Mouse (Mus musculus) hindbrain, embryonic 11.5 days (tissue): ENCODE data around the gene Scnn1b. TPM values are rescaled to one million over a fixed set of nuclear protein-coding genes. Genes with fewer than 3 reads are reported as not detected.

Experiments
- ATAC-seq: fragments of 200-750 bp; cut with Nextera tagmentation; 2 replicates; pipeline ENCODE4 v1.8.0; 2017; ENCODE audit warnings: mild to moderate bottlenecking, moderate TSS enrichment, moderate library complexity; ENCODE audit not compliant: low FRiP score
- DNase-seq: peaks from one replicate; pipeline ENCODE4 v3.0.0-alpha.2; 2015; ENCODE audit warnings: low spot score
- H3K27ac ChIP-seq: fragments of 300-500 bp; sonication (generic); 2 replicates; pipeline ENCODE4 v1.5.1; 2014; ENCODE audit warnings: mild to moderate bottlenecking, low read depth, low read length
- H3K27me3 ChIP-seq: fragments of 300-500 bp; sonication (generic); 2 replicates; pipeline ENCODE4 v1.6.1; 2014; ENCODE audit warnings: mild to moderate bottlenecking, low read length, moderate library complexity, mixed read lengths; ENCODE audit not compliant: control insufficient read depth, insufficient read depth
- H3K36me3 ChIP-seq: fragments of 300-500 bp; sonication (generic); 2 replicates; pipeline ENCODE4 v1.6.1; 2014; ENCODE audit warnings: mild to moderate bottlenecking, low read length, moderate library complexity, mixed read lengths; ENCODE audit not compliant: control insufficient read depth, insufficient read depth
- H3K4me1 ChIP-seq: fragments of 300-500 bp; sonication (generic); replicated peaks from 2 replicates; pipeline ENCODE4 v1.6.1; 2014; ENCODE audit warnings: low read length, mixed read lengths; ENCODE audit not compliant: control insufficient read depth, insufficient read depth
- H3K4me2 ChIP-seq: fragments of 300-500 bp; sonication (generic); replicated peaks from 2 replicates; pipeline ENCODE4 v1.6.1; 2014; ENCODE audit warnings: mild to moderate bottlenecking, low read depth, low read length
- H3K4me3 ChIP-seq: fragments of 300-500 bp; sonication (generic); 2 replicates; pipeline ENCODE4 v1.5.1; 2014; ENCODE audit warnings: low read depth, low read length
- H3K9ac ChIP-seq: fragments of 300-500 bp; sonication (generic); 2 replicates; pipeline ENCODE4 v1.6.1; 2014; ENCODE audit warnings: low read depth, low read length
- H3K9me3 ChIP-seq: fragments of 300-500 bp; sonication (generic); 2 replicates; pipeline ENCODE4 v1.6.1; 2016; ENCODE audit warnings: low read length; ENCODE audit not compliant: control insufficient read depth
- WGBS: fragments of 180-500 bp; shearing (Covaris S2); extraction: QIAGEN DNeasy Blood & Tissue Kit; methylation state at CpG from one replicate; pipeline ENCODE4 v1.1.7; 2014; 5-methylcytosine and 5-hydroxymethylcytosine counted together
- polyA plus RNA-seq: library from polyadenylated mRNA; unstranded; fragments of >200 nt; fragmentation: Nextera tagmentation; extraction: Ambion mirVana; gene quantifications from 2 replicates; pipeline ENCODE4 v1.2.1, GENCODE M21; 2014

Gene Scnn1b
- polyA plus RNA-seq, 1 experiment from 2014 or later, result 0.14 TPM

DNA sequence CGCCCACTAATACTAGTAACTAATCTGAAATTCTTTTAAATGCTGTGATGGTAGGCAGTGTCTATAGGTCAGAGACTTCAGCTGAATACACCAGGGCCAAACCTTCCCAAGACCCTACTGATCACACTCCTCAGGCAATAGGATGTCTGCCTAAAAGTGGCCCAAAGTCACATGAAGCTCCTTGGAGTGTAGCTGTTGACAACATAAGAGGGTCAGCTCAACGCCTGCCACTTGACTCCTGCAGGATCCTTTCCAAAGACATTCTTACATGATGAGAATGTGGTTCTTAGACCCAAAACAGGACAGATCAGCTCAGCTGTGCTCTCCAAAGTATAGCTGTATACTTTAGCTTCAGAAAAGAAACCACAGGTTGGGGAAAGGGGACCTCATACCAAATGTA lies 77.5 kb downstream of the Scnn1b start:
- Histone ChIP-seq H3K9me3 (no peaks in the 10 kb centered on the region), H3K27me3 (no peaks in the 10 kb centered on the region), H3K36me3 (peaks cover 4% of the 10 kb centered on the region; the same call in 1 of the 2 replicates), H3K4me3 (no peak overlapping the region), H3K9ac (no peak overlapping the region), H3K4me2 (no peak overlapping the region), H3K4me1 (no peaks in the 10 kb centered on the region), H3K27ac (no peak overlapping the region)
- DNase-seq (no peak), ATAC-seq (no peak)
- 98% methylated on average over 2 of the region's 2 CpGs for WGBS

DNA sequence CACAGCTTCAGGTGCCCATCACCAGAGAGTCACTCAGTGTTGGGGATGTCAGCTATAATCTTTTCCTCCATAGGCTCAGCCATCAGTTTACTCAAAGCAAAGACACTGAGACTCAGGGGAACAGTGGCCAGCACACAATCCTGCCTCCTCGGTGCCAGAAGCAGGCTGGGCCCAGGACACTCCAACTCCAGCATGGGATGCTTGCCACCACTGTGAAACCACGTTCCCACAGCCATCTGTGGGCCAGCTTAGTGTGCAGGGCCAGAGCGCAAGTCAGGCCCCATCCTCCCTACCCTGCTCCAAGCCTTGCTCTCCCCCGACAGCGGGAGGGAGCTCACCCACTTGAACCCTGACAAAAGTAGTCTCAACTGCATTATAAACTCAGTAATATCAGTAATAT lies 81.4 kb downstream of the Scnn1b start:
- ATAC-seq (no peak), DNase-seq (no peak)
- Histone ChIP-seq H3K4me3 (no peak overlapping the region), H3K27me3 (no peaks in the 10 kb centered on the region), H3K4me2 (no peak overlapping the region), H3K4me1 (no peaks in the 10 kb centered on the region), H3K9ac (no peak overlapping the region), H3K9me3 (no peaks in the 10 kb centered on the region), H3K36me3 (peaks cover 4% of the 10 kb centered on the region; the same call in 1 of the 2 replicates), H3K27ac (no peak overlapping the region)
- WGBS, result 91% methylated on average over 5 of the region's 5 CpGs

DNA sequence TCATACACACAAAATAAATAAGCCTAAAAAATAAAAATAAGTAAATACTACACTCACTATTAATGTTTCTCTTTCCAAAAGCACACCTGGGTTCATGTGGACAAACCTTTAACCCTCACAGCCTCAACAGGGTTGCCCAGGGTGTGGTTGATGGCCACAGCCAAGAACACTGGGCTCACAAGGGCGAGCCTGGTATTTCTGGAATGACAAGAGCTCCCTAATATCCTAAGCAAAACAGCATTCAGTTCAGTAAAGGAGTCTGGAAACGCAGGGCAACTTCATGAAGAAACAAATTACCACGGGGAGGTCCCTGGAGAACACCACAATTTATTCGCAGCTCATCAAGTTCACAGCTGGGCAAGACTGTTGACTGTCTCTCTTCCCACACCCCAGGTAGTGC lies 82.7 kb downstream of the Scnn1b start:
- no peak overlapping the region for H3K4me2 ChIP-seq
- H3K9ac ChIP-seq, result no peak overlapping the region
- DNase-seq, result no peak
- no peaks in the 10 kb centered on the region for H3K27me3 ChIP-seq
- H3K27ac ChIP-seq, result no peak overlapping the region
- no peaks in the 10 kb centered on the region for H3K4me1 ChIP-seq
- 69% methylated on average over 4 of the region's 4 CpGs for WGBS
- no peak for ATAC-seq
- no peaks in the 10 kb centered on the region for H3K9me3 ChIP-seq
- H3K4me3 ChIP-seq, result no peak overlapping the region
- peaks cover 3% of the 10 kb centered on the region; the same call in 1 of the 2 replicates for H3K36me3 ChIP-seq

- H3K27me3 ChIP-seq, result no peaks in the 10 kb centered on the region
- ATAC-seq, result no peak
- WGBS, result 85% methylated on average over 11 of the region's 11 CpGs
- no peaks in the 10 kb centered on the region for H3K4me1 ChIP-seq
- no peak overlapping the region for H3K27ac ChIP-seq
- H3K9ac ChIP-seq, result no peak overlapping the region
- no peak overlapping the region for H3K4me3 ChIP-seq
- no peaks in the 10 kb centered on the region for H3K36me3 ChIP-seq
- no peaks in the 10 kb centered on the region for H3K9me3 ChIP-seq
- no peak for DNase-seq
- no peak overlapping the region for H3K4me2 ChIP-seq
These were observed 90.2 kb downstream of the Scnn1b start for GRCm38 (mm10) chr7:121954891-121955669.

DNA sequence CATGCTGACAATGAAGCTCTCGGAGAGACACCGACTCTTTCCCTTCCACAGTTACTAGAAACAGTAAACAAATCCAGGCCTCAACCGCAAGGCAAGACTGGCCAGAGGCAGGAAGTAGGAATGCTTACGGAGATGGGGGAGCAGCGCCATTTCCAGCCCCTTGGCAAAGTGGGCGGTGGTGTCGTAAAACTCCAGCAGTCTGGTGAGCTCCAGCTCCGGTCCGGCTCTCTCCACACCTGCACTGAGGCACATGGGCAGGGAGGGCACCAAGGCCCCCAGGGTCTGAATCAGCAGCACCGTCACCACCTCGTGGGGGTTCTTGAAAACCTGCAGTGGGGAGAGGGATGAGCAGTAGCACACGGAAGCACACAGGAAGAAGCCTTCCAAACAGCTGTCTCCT lies 91.0 kb downstream of the Scnn1b start:
- no peak overlapping the region for H3K4me2 ChIP-seq
- H3K36me3 ChIP-seq, result no peaks in the 10 kb centered on the region
- no peak overlapping the region for H3K27ac ChIP-seq
- no peaks in the 10 kb centered on the region for H3K9me3 ChIP-seq
- no peaks in the 10 kb centered on the region for H3K27me3 ChIP-seq
- DNase-seq (no peak), ATAC-seq (no peak)
- no peaks in the 10 kb centered on the region for H3K4me1 ChIP-seq
- WGBS, result 85% methylated on average over 12 of the region's 12 CpGs
- no peak overlapping the region for H3K4me3 ChIP-seq
- H3K9ac ChIP-seq, result no peak overlapping the region

GRCm38 (mm10) chr7:121961913-121962570 lies 97.2 kb downstream of the Scnn1b start:
- DNase-seq (no peak), ATAC-seq (no peak)
- Histone ChIP-seq H3K4me2 (no peak overlapping the region), H3K27me3 (no peaks in the 10 kb centered on the region), H3K9me3 (no peaks in the 10 kb centered on the region), H3K9ac (no peak overlapping the region), H3K4me1 (no peaks in the 10 kb centered on the region), H3K36me3 (no peaks in the 10 kb centered on the region), H3K27ac (no peak overlapping the region), H3K4me3 (no peak overlapping the region)
- 91% methylated on average over 7 of the region's 7 CpGs for WGBS

GRCm38 (mm10) chr7:121962571-121962959 lies 97.7 kb downstream of the Scnn1b start:
- Histone ChIP-seq H3K27ac (no peak overlapping the region), H3K9me3 (no peaks in the 10 kb centered on the region), H3K4me1 (no peaks in the 10 kb centered on the region), H3K4me3 (no peak overlapping the region), H3K36me3 (no peaks in the 10 kb centered on the region), H3K4me2 (no peak overlapping the region), H3K9ac (no peak overlapping the region), H3K27me3 (no peaks in the 10 kb centered on the region)
- 80% methylated on average over 3 of the region's 3 CpGs for whole genome bisulfite sequencing
- DNase-seq (no peak), ATAC-seq (no peak)

- peak; percentile 63 for DNase-seq
- 70% methylated on average over 6 of the region's 6 CpGs for WGBS
- H3K27ac ChIP-seq, result no peak overlapping the region
These were observed 99.1 kb downstream of the Scnn1b start for GRCm38 (mm10) chr7:121963883-121964398.

More at GRCm38 (mm10) chr7:121963883-121964398, 99.1 kb downstream of the Scnn1b start:
- H3K4me1 ChIP-seq, result no peaks in the 10 kb centered on the region
- no peak overlapping the region for H3K4me3 ChIP-seq
- H3K4me2 ChIP-seq, result no peak overlapping the region
- no peaks in the 10 kb centered on the region for H3K9me3 ChIP-seq
- no peaks in the 10 kb centered on the region; the same call in 1 of the 2 replicates for H3K36me3 ChIP-seq
- H3K27me3 ChIP-seq, result no peaks in the 10 kb centered on the region
- H3K9ac ChIP-seq, result no peak overlapping the region
- ATAC-seq, result no peak
